Mouse (Mus musculus): ENCODE measurements around the gene F930015N05Rik.

GRCm38 (mm10) chr11:64473679-64474078, 37.2 kb upstream of the F930015N05Rik start:
- TF ChIP-seq POLR2A (IDR thresholded peaks at IDR 0.05; ENCODE audit: insufficient read length, low read depth) = no peak
- TF ChIP-seq MYOD1 (IDR thresholded peaks at IDR 0.05; ENCODE audit: control insufficient read depth in 1 of 3, insufficient read length in 2 of 3, low read depth in 2 of 3) = no peak
- no peak for TF ChIP-seq USF1 (IDR thresholded peaks at IDR 0.05; ENCODE audit: low read depth)

All from myocyte (in vitro differentiated cells).